ENCODE assay signal across 22 mouse cellular contexts in the genomic region with DNA sequence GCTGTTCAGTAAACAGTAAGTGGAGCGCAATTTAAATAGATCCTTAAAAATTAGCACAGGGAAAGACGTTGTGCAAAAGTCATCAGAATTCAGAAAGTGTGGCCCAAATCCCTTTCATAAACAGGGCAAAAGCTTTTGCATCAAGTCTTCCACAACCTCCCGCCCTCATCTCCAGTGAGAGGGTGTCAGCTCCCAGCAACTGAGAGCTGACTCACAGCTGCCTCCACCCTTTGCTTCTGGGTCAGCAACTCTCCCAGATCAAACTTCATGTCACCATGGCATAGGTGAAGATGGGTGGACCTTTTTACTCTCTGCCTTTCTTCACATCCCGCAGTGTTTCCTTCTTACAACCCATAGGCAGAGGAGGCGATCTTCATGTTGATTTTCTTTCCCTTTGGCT.
DNase-seq lines count a peak whose midpoint lies in the region; ATAC-seq and TF ChIP-seq lines count a peak whose summit lies in the region.
"Had no signal": no experiment of that assay in that cellular context is flagged by ENCODE, and none has a peak within 500 bp of the region (broad histone marks: within the 10 kb centered on the region; RNA-seq: fewer than 3 reads in every experiment).

No protein-coding gene starts in this region.

- no peaks in the 10 kb centered on the region for H3K4me1 ChIP-seq in heart, embryonic 12.5 days (replicated peaks)
- H3K4me1 ChIP-seq: embryonic facial prominence, embryonic 12.5 days; heart, embryonic 13.5 days had no signal

- no peaks in the 10 kb centered on the region for H3K27me3 ChIP-seq in heart, embryonic 12.5 days (replicated peaks)
- H3K27me3 ChIP-seq: CH12.LX; embryonic facial prominence, embryonic 12.5 days; embryonic facial prominence, embryonic 15.5 days; heart, embryonic 13.5 days; Patski had no signal

- no peak for ATAC-seq in heart, embryonic 12.5 days (ENCODE audit: insufficient number of reproducible peaks, low FRiP score)
- ATAC-seq: forebrain, embryonic 14.5 days; forebrain, postnatal 0 days; hindbrain, postnatal 0 days; inflammation-experienced regulatory T-cells, adult 6 months; intestine, embryonic 16.5 days; Patski had no signal

- no peak overlapping the region for H3K4me3 ChIP-seq in gastrocnemius, adult 2 months
- no peak overlapping the region for H3K4me3 ChIP-seq in heart, embryonic 12.5 days
- H3K4me3 ChIP-seq: embryonic facial prominence, embryonic 12.5 days; embryonic facial prominence, embryonic 15.5 days; heart, embryonic 13.5 days had no signal

- H3K9me3 ChIP-seq in heart, embryonic 12.5 days (replicated peaks) = no peaks in the 10 kb centered on the region
- H3K9me3 ChIP-seq: embryonic facial prominence, embryonic 12.5 days; embryonic facial prominence, embryonic 15.5 days; heart, embryonic 13.5 days had no signal

- no peak overlapping the region for H3K9ac ChIP-seq in heart, embryonic 12.5 days
- H3K9ac ChIP-seq: embryonic facial prominence, embryonic 12.5 days; embryonic facial prominence, embryonic 15.5 days; forebrain, postnatal 0 days; heart, embryonic 13.5 days; hindbrain, embryonic 14.5 days had no signal

- no peaks in the 10 kb centered on the region for H3K36me3 ChIP-seq in heart, embryonic 12.5 days
- H3K36me3 ChIP-seq: embryonic facial prominence, embryonic 12.5 days; embryonic facial prominence, embryonic 15.5 days; G1E; heart, embryonic 13.5 days had no signal

- DNase-seq in adrenal gland, postnatal 14 days = peak; percentile 9
- DNase-seq in adrenal gland, postnatal 25 days = no peak
- peak; percentile 52 for DNase-seq in gastrocnemius, adult 2 months
- no peak for DNase-seq in gastrocnemius, postnatal 4 days (ENCODE audit: low spot score in 2 of 2)
- DNase-seq in heart, postnatal 10 days = peak; percentile 25 to 27
- DNase-seq in skeletal muscle tissue, adult 2 months (ENCODE audit: low read depth, low spot score) = peak; percentile 55
- no peak for DNase-seq in frontal cortex, postnatal 36 days (ENCODE audit: low spot score in 2 of 2)
- DNase-seq: B cell, adult 2 months; cerebellum, adult 9-11 months; forebrain, postnatal 0 days had no signal

- H3K4me2 ChIP-seq in heart, embryonic 12.5 days = no peak overlapping the region
- H3K4me2 ChIP-seq: embryonic facial prominence, embryonic 12.5 days; embryonic facial prominence, embryonic 15.5 days; heart, embryonic 13.5 days; hindbrain, embryonic 14.5 days had no signal

- 83% methylated on average over 5 of the region's 5 CpGs for WGBS in heart, embryonic 12.5 days

- peak overlapping the region; percentile 72 for H3K27ac ChIP-seq in gastrocnemius, adult 2 months
- no peak overlapping the region for H3K27ac ChIP-seq in heart, embryonic 12.5 days (ENCODE audit: poor library complexity, severe bottlenecking)
- H3K27ac ChIP-seq: embryonic facial prominence, embryonic 12.5 days; embryonic facial prominence, embryonic 15.5 days; heart, embryonic 13.5 days; hindbrain, embryonic 14.5 days; hindbrain, postnatal 0 days had no signal

- intact Hi-C loops in gastrocnemius, adult 2 months (cut with DNase I) = no loop called here
- intact Hi-C loops in heart, postnatal 10 days (cut with DNase I) = no loop called here

- no peak for TF ChIP-seq CTCF in gastrocnemius, adult 2 months (IDR thresholded peaks at IDR 0.05)

Comparison
In these comparisons a context has a peak if more than half of its experiments do, and no peak if none do; other contexts are left out.
1. DNase-seq: peak in adrenal gland, postnatal 14 days (single experiment), gastrocnemius, adult 2 months (single experiment), heart, postnatal 10 days (2 of 2) and skeletal muscle tissue, adult 2 months (single experiment); none in adrenal gland, postnatal 25 days (single experiment), gastrocnemius, postnatal 4 days (0 of 2) and frontal cortex, postnatal 36 days (0 of 2).